Mouse (Mus musculus): ENCODE measurements around the gene Ldlr. TPM values are rescaled to one million over a fixed set of nuclear protein-coding genes. Genes with fewer than 3 reads are reported as not detected.
"Not testable (repeated sequence)": the region's sequence is repeated elsewhere in the genome, so short reads cannot be mapped to it uniquely, and the experiment has no call there.

Ldlr gene
- 11.2 and 29.0 TPM in 2 replicates for polyA plus RNA-seq (2012; ENCODE audit: insufficient read depth, insufficient read length, missing spikeins)

DNA sequence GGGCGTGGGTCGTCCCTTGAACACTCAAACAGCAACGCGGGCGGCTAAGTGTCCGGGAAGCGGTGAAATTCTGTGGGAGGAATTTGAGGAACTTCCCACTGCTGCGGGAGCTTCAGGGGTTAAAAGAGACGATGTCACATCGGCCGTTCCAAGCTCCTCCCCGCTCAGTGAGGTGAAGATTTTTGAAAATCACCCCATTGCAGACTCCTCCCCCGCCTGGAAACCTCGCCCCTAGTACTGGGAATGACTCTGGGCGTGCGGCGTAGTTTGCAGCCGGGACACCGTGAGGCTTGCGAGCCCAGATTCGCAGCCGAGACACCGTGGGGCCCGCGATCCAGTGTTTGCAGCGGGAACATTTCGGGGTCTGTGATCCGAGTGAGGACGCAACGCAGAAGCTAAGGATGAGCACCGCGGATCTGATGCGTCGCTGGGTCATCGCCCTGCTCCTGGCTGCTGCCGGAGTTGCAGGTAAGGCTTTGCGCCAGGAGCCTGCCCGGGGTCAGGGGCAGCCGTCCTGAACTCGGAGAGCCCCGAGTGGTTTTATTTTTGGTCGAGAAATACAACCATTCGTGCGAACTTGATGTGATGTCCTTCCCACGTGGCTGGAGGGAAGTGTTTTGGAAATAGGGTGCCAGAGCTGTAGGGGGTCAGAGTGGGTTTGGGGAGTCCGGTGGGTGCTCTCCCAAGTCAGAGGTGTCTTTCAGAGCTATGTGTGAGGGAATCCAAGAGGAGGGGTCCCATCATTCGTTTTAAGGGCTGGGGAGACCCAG is at the start of gene Ldlr:
Gene Ldlr, plus strand, starts transcription at position 107 of the 770 bp plus-strand sequence.
- peak within 1 kb of the TSS; percentile 59 for H3K27ac ChIP-seq (replicated peaks; ENCODE audit: low read depth, low read length)
- H3K4me1 ChIP-seq (ENCODE audit: control insufficient read depth, insufficient read depth, insufficient read length, low read length): peaks cover 2% of the 10 kb centered on the region; the same call in 1 of the 2 replicates
- H3K4me3 ChIP-seq (ENCODE audit: insufficient read depth, low read depth, low read length): peak within 1 kb of the TSS; percentile 83

DNA sequence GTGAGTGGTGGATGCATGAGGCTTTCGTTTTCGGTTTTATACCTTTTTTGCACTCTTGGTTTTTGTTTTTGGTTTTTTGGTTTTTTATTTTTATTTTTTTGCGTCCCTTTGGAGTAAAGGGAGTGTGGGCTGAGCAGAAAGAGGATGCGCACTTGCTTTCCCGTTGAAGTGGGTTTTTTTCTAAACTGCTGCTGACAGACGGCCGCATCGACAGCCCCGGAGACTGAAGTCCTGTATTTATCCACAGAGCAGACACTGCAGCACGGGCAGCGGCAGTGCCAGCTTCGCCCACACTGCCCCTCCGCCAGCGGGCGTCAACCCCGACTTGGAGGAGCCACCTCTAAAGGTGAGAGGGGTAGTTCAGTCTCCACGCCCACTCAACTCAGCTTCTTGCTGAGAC is 45.6 kb upstream of the Ldlr start:
- Histone ChIP-seq H3K4me1 (ENCODE audit: control insufficient read depth, insufficient read depth, insufficient read length, low read length) (no peaks in the 10 kb centered on the region), H3K4me3 (ENCODE audit: insufficient read depth, low read depth, low read length) (no peak overlapping the region), H3K27ac (replicated peaks; ENCODE audit: low read depth, low read length) (no peak overlapping the region)

DNA sequence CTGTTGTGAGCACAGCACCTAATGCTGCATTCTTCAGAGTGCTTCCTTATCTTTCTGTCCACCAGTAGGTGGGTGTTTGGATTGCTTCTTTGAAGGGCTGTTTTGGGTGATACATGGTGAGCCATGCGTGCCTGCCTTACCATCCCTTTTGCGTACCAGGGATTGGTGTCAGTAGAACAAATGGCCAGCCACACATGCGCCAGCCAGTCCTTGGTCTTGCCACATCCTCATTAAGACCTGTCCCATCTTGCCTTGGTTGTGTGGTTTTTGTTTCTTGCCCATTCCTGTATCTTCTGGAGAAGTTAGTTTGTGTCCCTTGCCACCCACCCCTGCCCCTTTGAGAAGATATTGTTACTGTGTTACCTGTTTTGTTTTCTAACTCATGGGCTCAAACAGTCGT is 42.8 kb upstream of the Ldlr start:
- Histone ChIP-seq H3K4me1 (ENCODE audit: control insufficient read depth, insufficient read depth, insufficient read length, low read length) (no peaks in the 10 kb centered on the region), H3K27ac (replicated peaks; ENCODE audit: low read depth, low read length) (no peak overlapping the region), H3K4me3 (ENCODE audit: insufficient read depth, low read depth, low read length) (no peak overlapping the region)

DNA sequence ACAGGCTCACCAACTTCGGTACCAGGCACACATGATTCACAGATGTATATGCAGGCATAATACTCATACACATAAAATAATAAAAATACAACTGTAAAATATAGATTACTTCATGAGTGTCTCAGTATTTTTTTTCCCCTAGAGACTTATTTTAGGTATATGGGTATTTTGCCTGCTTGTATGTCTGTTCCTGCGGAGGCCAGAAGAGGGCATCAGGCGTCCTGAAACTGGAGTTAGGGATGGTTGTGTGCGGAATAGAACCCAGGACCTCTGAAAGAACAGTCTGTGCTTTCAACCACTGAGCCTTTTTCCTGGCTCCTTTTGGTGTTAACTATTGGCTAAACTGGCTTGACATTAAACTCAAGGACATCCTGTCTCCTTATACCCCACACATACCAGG is 40.5 kb upstream of the Ldlr start:
- Histone ChIP-seq H3K27ac (replicated peaks; ENCODE audit: low read depth, low read length) (no peak overlapping the region), H3K4me3 (ENCODE audit: insufficient read depth, low read depth, low read length) (no peak overlapping the region), H3K4me1 (ENCODE audit: control insufficient read depth, insufficient read depth, insufficient read length, low read length) (no peaks in the 10 kb centered on the region)

DNA sequence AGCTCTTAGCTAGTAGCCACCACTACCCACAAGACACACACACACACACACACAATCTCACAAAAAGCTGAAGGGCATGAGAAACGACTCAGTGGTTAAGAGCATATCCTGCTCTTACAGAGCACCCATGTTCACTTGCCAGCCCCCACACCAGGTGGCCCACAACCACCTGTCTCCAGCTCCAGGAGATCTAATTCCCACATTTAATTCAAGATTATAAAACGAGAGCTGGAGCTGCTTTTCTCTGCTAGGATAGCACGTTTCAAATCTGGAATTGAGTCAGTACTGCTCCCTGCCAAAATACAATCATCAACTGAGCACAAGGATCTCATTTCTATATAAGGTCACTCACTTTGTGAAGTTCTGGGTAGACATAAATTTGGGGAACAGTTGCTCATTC is 39.4 kb upstream of the Ldlr start:
- Histone ChIP-seq H3K27ac (replicated peaks; ENCODE audit: low read depth, low read length) (no peak overlapping the region), H3K4me1 (ENCODE audit: control insufficient read depth, insufficient read depth, insufficient read length, low read length) (peaks cover 3% of the 10 kb centered on the region; the same call in 1 of the 2 replicates), H3K4me3 (ENCODE audit: insufficient read depth, low read depth, low read length) (no peak overlapping the region)

DNA sequence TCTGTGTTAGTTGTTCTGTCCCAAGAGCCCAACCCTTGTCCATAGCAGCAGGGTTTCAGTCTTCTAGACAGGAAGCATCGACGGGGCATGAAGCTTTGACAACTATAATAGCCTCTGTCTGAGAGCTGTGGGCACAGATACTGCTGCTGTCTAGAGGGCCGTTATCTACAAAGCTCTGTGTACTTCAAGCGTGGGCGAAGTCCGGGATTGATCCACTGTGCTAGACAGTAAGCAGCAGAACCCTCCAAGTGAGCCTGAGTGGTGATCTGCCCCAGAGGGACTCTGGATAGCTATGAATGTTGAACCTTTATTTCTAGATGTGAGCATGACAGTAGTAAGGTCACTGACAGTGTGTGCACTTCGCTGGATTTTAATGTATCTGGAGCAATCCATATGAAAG is 34.7 kb upstream of the Ldlr start:
- Histone ChIP-seq H3K27ac (replicated peaks; ENCODE audit: low read depth, low read length) (no peak overlapping the region), H3K4me3 (ENCODE audit: insufficient read depth, low read depth, low read length) (no peak overlapping the region), H3K4me1 (ENCODE audit: control insufficient read depth, insufficient read depth, insufficient read length, low read length) (peaks cover 4% of the 10 kb centered on the region; the same call in 1 of the 2 replicates)

DNA sequence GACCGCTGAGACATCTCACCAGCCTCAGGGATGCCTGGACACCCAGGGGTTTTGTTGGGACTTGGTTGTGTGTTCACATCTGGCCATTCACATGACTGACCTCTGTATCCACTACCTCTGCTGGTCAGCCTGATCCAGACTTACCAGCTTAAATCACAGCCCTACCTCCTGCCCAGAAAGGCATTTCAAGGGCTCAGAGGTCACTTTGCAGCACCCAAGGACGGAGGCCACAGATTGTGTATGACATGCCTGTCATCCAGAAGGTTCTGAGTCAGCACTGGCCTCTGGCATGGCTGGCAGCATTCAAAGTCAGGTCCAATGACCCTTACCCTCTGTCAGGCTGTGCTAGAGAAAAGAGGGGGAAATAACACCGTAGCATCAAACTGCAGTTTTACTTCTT is 33.3 kb upstream of the Ldlr start:
- H3K27ac ChIP-seq (replicated peaks; ENCODE audit: low read depth, low read length): peak overlapping the region; percentile 55
- peaks cover 4% of the 10 kb centered on the region; the same call in 1 of the 2 replicates for H3K4me1 ChIP-seq (ENCODE audit: control insufficient read depth, insufficient read depth, insufficient read length, low read length)
- H3K4me3 ChIP-seq (ENCODE audit: insufficient read depth, low read depth, low read length): no peak overlapping the region

DNA sequence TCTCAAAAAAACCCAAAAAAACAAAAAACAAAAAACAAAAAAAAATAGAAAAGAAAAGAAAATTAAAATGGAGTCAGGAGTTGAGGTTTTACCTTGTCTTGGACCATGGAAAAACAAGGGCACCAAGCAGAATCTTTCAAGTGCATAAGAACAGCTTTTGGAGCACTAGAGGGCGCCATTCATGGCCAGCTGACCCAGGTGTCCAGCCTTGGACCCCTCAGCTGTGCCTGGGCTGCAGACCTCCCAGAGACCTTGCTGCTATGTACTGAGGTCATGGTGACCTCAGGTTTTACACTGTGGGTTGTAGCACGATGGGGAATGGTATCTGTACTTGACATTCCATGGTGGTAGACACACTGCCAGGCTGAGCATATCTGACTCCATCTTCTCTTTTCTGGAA is 31.4 kb upstream of the Ldlr start:
- Histone ChIP-seq H3K4me1 (ENCODE audit: control insufficient read depth, insufficient read depth, insufficient read length, low read length) (peaks cover 4% of the 10 kb centered on the region; the same call in 1 of the 2 replicates), H3K4me3 (ENCODE audit: insufficient read depth, low read depth, low read length) (no peak overlapping the region), H3K27ac (replicated peaks; ENCODE audit: low read depth, low read length) (no peak overlapping the region)

DNA sequence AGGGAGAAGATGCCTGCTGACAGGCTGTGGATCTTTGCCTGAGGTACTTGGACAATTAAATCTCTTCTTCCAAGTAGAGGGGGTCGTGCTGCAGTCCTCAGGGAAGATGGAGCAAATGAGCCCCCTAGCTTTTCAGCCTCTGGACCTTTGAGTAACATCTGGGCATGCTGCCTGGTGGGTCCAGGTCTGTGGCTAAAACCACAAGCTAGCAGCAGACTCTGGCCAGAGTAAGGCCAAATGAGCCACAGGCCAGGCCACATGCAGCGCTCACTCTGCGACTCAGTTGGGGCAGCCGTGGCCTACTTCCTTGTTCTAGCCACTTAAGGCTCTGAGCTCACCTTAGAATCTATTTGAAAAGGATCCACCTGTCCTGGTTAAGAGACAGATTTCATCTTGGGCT is 30.8 kb upstream of the Ldlr start:
- H3K4me1 ChIP-seq (ENCODE audit: control insufficient read depth, insufficient read depth, insufficient read length, low read length): peaks cover 4% of the 10 kb centered on the region; the same call in 1 of the 2 replicates

DNA sequence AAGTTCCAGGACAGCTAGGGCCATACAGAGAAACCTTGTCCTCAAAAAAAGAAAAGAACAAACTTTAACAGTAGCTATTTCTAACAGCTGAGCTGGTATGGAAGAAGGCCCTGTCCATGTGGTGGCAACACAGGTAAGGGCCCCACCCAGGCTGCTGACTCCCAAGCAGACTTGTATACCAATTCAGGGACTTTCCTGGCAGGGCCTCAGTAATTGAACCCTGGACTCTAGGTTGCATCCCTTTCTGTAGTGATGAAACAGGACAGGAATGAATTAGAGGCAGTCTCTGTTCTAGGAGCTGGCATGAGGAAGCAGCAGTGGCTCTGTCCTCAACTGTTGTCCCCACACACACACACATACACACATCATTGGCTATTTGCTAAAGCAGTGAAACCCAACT is 29.2 kb upstream of the Ldlr start:
- Histone ChIP-seq H3K4me3 (ENCODE audit: insufficient read depth, low read depth, low read length) (no peak overlapping the region), H3K27ac (replicated peaks; ENCODE audit: low read depth, low read length) (no peak overlapping the region), H3K4me1 (ENCODE audit: control insufficient read depth, insufficient read depth, insufficient read length, low read length) (no peaks in the 10 kb centered on the region)

More for the DNA sequence above, 30.8 kb upstream of the Ldlr start:
- H3K27ac ChIP-seq (replicated peaks; ENCODE audit: low read depth, low read length): no peak overlapping the region
- H3K4me3 ChIP-seq (ENCODE audit: insufficient read depth, low read depth, low read length): no peak overlapping the region

DNA sequence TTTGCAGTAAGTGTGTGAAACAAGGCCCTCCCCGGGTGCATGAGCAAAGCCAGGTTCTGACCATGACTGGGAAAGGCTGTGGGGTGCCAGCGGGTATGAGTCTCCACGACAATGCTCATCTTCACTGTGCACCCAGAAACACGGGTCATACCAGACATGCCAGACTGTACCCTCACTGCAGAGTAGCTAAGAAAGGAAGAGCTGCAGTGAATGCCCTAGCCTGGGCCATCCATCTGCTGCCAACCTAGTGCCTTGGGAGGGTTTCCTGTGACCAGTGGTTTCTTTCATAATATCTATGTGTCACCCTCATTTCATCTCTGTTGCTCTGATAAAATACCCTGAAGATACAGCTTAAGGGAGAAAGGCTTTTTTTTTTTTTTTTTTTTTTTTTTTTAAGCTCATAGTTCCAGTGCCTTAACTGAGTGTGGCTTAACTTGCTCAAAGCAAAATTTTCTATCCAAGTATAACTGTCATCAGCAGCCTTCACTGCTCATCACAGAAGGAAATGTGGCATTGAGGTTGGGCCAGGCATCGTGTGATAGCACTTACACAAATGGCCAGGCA is 28.0 kb upstream of the Ldlr start:
- H3K4me1 ChIP-seq (ENCODE audit: control insufficient read depth, insufficient read depth, insufficient read length, low read length): no peaks in the 10 kb centered on the region
- H3K27ac ChIP-seq (replicated peaks; ENCODE audit: low read depth, low read length): no peak overlapping the region
- H3K4me3 ChIP-seq (ENCODE audit: insufficient read depth, low read depth, low read length): no peak overlapping the region

DNA sequence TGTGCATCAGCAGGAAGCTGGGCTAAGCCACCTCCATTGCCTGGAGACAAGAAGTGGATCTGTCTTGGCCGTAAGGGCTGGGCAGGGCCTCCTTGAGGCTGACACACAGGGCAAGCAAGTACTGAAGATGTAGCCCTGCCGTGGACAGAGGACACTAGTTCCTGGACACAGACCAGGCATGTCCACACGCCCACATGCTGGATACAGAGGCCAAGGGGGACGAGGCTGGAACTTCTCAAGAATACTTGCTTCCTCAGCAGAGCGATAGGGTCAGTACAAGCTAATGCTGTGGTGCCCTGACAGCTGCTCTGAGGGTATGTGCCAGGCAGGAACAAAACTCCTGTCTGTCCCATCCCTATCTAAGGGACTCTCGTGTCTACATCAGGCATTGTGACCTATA is 26.2 kb upstream of the Ldlr start:
- H3K4me3 ChIP-seq (ENCODE audit: insufficient read depth, low read depth, low read length): no peak overlapping the region
- no peaks in the 10 kb centered on the region for H3K4me1 ChIP-seq (ENCODE audit: control insufficient read depth, insufficient read depth, insufficient read length, low read length)
- no peak overlapping the region for H3K27ac ChIP-seq (replicated peaks; ENCODE audit: low read depth, low read length)

DNA sequence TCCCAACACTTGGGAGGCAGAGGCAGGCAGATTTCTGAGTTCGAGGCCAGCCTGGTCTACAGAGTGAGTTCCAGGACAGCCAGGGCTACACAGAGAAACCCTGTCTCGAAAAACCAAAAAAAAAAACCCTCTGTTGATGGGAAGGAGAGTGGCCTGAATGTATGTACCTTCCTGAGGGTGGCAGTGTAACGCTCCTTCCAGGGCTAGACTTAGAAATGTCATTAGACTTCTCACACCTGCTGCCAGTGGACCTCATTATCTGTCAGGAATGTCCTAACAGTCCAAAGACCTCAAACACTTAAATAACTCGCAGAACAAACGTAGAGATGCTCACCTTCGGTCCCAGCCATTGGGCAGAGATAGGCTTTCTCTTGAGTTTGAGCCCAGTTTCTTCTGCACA is 24.0 kb upstream of the Ldlr start:
- not testable (repeated sequence) for H3K4me3 ChIP-seq (ENCODE audit: insufficient read depth, low read depth, low read length); H3K4me1 ChIP-seq (ENCODE audit: control insufficient read depth, insufficient read depth, insufficient read length, low read length); H3K27ac ChIP-seq (replicated peaks; ENCODE audit: low read depth, low read length)

DNA sequence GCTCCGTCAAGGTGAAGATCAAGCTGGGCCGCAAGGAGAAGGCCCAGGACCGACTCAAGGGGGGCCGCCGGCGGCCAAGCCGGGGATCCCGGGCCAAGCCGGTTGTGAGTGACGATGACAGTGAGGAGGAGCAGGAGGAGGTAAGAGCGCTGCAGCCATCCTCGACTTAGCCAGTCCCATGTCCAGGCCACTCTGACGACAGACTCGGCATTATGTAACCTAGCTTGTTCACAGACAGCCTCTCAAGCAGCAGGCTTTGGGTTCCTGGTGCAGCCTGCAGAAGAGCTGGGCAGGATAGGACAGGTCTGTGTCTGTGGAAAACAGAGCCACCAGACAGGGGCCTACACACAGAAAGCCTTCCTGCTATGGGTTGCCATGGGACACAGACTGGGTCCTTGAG is 22.2 kb upstream of the Ldlr start:
- no peak overlapping the region for H3K27ac ChIP-seq (replicated peaks; ENCODE audit: low read depth, low read length)
- no peak overlapping the region for H3K4me3 ChIP-seq (ENCODE audit: insufficient read depth, low read depth, low read length)
- H3K4me1 ChIP-seq (ENCODE audit: control insufficient read depth, insufficient read depth, insufficient read length, low read length): no peaks in the 10 kb centered on the region

DNA sequence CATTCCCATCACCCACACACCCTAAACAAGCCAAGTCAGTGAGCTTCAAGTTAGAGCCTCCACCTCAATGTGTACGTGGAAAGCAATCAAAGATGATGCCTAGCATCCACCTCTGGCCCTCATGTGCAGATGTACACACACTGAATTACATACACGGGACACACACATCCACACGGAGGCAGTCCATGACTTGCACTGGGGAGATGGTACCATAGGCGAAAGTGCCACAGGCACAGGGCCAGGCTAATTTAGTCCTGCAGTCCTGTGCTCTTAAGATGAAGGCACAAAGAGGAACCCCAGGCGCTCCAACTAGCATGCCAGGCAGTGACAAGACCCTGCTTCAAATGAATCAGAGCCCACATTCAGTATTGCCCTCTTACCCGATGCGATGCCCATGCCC is 19.8 kb upstream of the Ldlr start:
- Histone ChIP-seq H3K27ac (replicated peaks; ENCODE audit: low read depth, low read length) (no peak overlapping the region), H3K4me3 (ENCODE audit: insufficient read depth, low read depth, low read length) (no peak overlapping the region), H3K4me1 (ENCODE audit: control insufficient read depth, insufficient read depth, insufficient read length, low read length) (no peaks in the 10 kb centered on the region)

DNA sequence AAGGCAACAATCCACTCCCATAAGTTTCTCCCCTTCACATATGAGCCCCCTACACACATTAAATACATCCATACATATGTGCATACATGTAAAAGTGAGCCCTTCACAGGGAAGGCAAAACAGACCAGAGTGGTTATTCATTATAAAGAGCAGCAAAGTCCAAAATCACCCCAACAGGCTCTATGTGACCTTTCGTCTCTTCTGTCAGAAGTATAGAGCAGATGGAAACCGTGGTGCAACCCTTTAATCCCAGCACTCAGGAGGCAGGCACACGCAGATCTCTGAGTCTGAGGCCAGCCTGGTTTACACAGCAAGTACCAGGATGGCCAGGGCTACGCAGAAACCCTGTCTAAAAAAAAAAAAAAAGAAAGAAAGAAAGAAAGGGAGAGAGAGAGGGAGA is 17.2 kb upstream of the Ldlr start:
- no peak overlapping the region for H3K4me3 ChIP-seq (ENCODE audit: insufficient read depth, low read depth, low read length)
- H3K4me1 ChIP-seq (ENCODE audit: control insufficient read depth, insufficient read depth, insufficient read length, low read length): no peaks in the 10 kb centered on the region
- no peak overlapping the region for H3K27ac ChIP-seq (replicated peaks; ENCODE audit: low read depth, low read length)
